Mouse (Mus musculus): ENCODE data around the gene Rtel1.

Rtel1 gene

GRCm38 (mm10) chr2:181319248-181320102 is at the start of gene Rtel1:
TSS of gene Rtel1 (plus strand) at chr2:181319739.
- peak; percentile 80 for DNase-seq (ENCODE audit: low read depth, low spot score)

GRCm38 (mm10) chr2:181272092-181272491 is 47.4 kb upstream of the Rtel1 start:
- no peak for DNase-seq (ENCODE audit: low read depth, low spot score)

DNA sequence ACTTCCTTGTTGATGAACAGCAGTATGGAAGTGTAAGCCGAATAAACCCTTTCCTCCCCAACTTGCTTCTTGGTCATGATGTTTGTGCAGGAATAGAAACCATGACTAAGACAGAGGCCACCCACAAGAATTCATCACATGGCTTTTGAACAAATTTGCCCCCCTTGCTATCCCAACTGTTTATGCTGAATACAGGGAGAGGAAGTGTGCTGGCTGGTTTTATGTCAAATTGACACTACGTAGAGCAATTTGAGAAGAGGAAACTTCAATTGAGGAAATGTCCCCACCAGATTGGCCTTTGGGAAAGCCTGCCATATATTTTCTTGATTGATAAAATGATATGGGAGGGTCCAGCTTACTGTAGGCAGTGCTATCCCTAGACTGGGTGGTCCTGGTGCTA is 45.7 kb upstream of the Rtel1 start:
- DNase-seq (ENCODE audit: low read depth, low spot score): no peak

GRCm38 (mm10) chr2:181274639-181275038 is 44.9 kb upstream of the Rtel1 start:
- no peak for DNase-seq (ENCODE audit: low read depth, low spot score)

DNA sequence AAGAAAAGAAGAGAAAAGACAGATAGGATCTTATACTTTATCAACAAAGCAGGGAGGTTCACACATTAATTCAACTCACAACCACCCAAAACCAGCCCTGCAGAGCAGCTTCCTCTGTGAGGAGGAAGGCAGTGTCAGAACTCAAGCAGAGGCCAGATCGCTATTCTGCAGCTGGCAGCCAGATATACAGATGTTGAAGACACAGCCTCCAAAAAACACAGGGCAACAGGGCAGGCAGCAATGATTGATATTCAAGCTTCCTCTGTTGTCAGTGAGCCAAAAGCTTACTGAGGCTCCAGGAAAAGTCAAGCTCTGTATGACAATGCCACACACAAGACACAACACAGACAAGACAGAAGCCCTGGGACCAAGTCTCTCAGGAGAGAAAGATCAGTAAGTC is 42.8 kb upstream of the Rtel1 start:
- no peak for DNase-seq (ENCODE audit: low read depth, low spot score)

GRCm38 (mm10) chr2:181277866-181278265 is 41.7 kb upstream of the Rtel1 start:
- DNase-seq (ENCODE audit: low read depth, low spot score): no peak

DNA sequence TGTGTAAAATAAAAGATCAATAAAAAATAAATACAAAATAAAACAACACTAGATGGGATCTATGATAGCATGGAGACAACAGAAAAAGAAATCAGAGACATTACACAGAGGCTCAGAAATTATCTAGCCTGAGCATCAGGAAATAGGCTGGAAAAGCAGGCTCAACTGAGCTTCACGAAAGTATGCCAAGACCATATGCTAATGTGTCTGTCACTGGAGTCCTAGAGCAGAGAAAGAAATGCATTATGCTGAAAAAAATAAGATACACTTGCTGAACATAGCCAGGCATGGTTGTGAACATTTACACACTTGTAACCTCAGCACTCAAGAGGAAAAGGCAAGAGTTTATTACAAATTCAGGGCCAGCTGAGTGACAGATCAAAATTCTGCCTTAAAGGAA is 39.6 kb upstream of the Rtel1 start:
- no peak for DNase-seq (ENCODE audit: low read depth, low spot score)

DNA sequence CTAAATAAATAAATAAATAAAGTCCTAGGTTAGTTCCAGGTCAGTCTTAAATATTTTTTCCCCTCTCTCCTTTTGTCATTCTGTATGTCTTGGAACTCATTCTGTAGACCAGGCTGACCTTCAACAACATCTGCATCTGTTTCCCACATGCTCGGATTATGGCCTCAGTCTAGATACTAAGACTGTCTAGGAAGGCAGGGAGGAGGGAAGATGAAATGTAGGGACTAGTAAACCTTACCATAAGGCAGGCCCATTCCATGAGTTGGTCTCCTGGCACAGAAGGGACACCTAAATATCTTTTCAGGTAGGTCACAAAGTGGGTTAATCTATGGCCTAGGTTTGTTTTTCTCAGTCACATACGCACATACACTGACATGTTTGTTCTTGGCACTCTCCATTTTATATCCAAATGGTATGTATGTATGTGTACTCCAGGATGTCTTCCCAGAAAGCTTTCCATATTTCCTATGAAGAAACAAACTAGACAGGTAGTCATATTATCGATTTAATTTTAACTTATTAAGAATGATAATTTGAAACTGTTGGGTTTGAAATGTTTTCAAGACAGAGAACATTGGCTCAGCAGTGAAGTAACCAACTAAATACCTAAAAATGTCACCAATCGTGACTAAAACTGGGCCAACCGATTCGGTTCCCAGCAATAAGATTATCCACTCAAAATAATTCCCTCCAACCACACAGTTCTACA is 32.8 kb upstream of the Rtel1 start:
- DNase-seq (ENCODE audit: low read depth, low spot score): no peak

DNA sequence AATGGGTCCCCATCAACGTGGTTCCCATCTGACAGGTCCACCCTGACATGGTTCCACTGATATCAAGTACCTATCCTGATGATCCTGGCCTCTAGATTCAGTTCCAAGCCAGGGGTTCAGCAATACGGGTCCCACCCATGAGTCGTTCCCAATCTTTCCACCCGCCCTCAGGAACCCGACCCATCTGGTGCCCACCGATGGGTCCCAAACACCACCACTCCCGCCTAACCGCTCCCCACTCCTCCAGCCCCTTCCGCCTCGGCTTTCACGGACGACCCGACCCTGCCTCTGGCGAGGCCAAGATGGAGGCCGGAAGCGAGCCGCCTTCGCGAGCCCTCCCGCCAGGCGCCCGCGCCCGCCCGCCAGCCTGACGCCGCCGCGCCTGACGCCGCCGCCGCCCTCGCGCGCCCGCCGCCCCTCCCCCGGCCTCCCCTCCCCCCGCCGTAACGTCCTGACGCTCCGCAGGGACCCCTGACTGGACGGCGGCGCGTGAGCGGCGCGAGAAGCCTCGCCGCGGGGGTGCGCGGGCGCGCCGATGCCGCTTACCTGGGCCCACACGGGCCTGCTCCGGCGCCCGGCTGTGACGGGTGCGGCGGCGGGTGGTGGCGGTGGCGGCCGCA is 32.1 kb upstream of the Rtel1 start:
- DNase-seq (ENCODE audit: low read depth, low spot score): peak; percentile 66

DNA sequence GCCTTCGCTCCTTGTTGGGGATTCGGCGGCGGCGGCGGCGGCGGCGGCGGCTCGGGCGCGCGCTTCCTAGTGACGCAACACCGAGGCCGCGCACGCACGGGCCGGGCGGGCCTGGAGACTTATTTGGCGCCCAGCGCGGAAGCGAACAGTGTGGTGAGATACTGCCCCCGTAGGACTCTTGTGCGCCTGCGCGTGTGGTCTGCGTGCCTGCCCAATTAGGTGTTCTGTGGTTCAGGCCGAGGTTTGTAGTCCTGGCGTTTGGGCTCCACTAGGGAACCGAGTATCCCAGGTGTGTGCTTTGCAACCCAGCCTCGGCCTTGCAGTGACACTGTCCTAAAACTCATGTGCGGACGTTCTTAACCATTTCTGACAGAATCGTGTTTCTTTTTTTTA is 31.6 kb upstream of the Rtel1 start, which contains the start of gene Gmeb2:
Gene Gmeb2, minus strand, starts transcription at position 78 of the 393 bp plus-strand sequence.
- DNase-seq (ENCODE audit: low read depth, low spot score): peak; percentile 94

- no peak for DNase-seq (ENCODE audit: low read depth, low spot score)
Observed at GRCm38 (mm10) chr2:181288691-181289090, 30.8 kb upstream of the Rtel1 start.

DNA sequence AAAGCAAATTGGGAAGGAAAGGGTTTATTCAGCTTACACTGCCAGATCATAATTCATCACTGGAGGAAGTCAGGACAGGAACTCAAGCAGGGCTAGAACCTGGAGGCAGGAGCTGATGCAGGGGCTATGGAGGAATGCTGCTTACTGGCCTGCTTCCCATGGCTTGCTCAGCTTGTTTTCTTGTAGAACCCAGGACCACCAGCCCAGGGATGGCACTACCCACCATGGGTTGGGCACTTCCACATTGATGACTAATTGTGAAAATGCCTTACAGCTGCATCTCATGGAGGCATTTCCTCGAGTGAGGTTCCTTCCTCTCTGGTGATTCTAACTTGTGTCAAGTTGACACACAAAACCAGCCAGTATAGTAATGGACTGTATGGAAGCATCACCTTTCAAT is 28.6 kb upstream of the Rtel1 start:
- no peak for DNase-seq (ENCODE audit: low read depth, low spot score)

GRCm38 (mm10) chr2:181302041-181302440 is 17.5 kb upstream of the Rtel1 start:
- DNase-seq (ENCODE audit: low read depth, low spot score): peak; percentile 30

DNA sequence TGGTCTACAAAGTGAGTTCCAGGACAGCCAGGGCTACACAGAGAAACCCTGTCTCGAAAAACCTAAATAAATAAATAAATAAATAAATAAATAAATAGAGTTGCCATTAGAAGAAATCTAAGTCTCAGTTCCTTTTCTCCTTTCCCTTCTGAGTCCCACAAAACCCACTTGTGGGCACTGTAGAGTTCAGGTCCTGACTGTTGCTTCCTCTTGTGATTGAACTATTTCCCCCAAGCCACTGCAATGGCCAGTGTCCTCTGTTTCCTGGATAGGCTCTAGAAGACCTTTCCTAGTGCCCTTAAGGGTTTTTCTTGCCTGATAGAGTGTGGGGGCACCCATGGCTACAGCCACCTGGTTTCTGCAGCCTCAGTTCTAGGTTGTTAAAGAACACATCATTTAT is 14.6 kb upstream of the Rtel1 start:
- DNase-seq (ENCODE audit: low read depth, low spot score): no peak

DNA sequence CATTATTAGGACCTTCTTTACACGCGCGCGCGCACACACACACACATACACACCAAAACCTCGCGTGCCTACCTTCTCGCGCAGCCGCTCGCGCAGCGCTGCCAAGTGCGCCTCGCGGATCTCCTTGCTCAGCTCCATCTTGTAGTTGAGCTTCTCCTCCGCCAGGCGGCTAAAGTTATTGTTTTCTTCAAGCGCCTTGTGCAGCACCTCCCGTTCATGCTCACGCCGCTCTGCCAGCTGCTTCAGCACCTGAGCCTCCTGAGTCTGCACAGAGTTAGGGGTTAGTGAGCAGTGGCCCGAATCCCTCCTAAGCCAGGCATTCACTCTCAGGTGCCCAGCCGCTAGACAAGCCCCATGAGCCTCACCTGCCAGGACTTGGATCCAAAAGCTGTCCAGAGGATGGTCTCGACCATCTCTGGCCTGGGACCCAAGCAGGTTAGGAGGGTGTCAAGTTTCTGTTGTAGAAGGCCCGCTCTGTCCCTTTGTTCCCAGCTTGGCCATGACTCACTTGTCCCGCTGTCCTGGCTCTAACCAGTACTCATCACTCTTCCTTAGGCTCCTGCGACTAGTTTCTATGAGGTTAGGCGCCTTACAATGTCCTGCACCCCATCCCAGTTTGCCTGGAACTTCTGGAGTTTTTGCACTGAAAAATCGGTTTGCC is 12.3 kb upstream of the Rtel1 start:
- DNase-seq (ENCODE audit: low read depth, low spot score): peak; percentile 44

DNA sequence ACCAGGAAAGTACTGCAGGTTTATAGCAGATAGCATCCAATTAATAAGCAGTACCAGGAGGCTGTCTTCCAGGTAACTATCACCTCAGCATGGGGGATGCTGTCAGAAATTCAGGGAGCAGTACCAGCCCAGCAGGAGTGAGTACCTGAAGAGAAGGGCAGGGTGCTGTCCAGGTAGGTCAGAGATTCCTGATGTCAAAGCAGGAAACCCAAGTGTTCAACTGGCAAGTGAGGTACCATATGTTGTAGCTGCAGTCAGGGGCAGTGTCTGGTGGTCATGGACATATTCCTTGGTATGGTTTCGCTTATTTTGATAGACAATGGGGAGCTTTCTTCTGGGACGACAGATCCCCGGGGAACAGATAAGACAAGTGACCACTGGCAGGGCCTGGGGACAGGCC is 7.1 kb upstream of the Rtel1 start:
- no peak for DNase-seq (ENCODE audit: low read depth, low spot score)

GRCm38 (mm10) chr2:181313006-181313343 is 6.6 kb upstream of the Rtel1 start:
- no peak for DNase-seq (ENCODE audit: low read depth, low spot score)

DNA sequence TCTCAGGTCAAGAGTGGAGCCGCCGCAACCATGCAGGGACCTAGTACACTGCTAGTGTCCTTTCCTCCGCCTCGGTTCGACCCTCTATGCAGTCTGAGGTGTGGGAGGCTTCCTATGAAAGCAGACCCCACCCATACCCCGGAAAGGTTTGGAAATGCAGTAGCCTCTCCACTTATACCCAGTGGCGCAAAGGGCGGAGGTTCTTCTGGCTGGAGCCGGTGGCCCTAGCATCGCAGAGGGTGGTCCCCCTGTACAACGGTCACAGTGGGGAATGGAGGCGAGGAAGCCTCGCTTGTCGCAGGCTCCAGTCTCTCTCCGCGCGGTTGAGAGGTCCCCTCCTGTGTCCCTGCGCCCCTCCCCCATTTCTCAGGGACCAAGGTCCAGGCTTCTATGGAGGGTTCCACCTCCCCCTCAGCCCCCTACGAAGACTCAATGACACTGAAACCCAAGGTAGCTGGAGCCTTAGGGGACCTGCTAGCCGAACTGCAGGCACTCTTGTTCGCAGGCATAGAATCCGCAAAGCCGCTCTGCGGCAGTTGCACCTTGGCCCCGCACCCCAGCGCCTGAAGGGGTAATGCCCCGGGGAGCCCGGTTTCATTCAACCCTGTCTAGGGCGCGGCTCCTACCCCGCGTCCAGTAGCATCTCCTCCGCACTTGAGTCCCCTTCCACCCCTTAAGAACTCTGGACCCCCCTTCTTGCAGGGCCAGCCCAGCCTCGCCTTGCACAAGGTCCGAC is 6.0 kb upstream of the Rtel1 start:
- no peak for DNase-seq (ENCODE audit: low read depth, low spot score)

GRCm38 (mm10) chr2:181314080-181314810 is 5.3 kb upstream of the Rtel1 start, which contains the start of gene Stmn3:
TSS of gene Stmn3 (minus strand) at chr2:181314500.
- peak; percentile 45 for DNase-seq (ENCODE audit: low read depth, low spot score)

DNA sequence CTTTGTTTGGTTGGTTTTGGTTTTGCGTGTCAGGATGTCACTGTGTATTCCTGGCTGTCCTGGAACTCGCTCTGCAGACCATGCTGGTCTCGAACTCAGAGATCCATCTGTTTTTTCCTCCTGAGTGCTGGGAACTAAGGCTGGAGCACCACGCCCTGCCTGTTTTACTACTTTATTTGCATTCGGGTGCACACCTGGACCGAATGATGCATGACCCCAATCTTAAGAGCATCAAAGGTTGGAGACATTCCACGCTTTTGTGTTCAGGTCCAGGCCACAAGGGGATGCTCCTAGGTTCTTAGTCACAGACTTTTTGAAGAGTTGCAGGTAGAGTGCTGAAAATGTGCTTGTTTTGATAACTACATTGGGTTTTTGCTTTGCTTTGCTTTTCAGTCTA is 562 bp downstream of the Rtel1 start:
- no peak for DNase-seq (ENCODE audit: low read depth, low spot score)

DNA sequence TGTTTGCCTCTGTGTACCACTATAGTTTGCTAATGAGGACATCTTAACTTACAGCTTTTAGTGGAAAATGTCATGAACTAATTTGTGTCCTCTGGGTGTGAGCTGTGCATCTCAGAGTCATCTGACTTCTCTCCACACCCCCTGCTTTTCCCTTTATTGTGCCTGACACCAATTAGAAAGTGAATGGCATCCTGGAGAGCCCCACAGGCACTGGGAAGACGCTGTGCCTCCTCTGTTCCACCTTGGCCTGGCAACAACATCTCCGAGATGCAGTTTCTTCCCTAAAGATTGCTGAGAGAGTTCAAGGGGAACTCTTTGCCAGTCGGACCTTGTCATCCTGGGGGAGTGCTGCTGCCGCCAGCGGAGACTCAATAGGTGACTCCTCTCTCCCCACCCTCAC is 2.6 kb downstream of the Rtel1 start:
- no peak for DNase-seq (ENCODE audit: low read depth, low spot score)
